Mouse (Mus musculus) lung, adult 18-20 months (tissue): ENCODE data around the gene Leng8.
"Not testable (repeated sequence)": the region's sequence is repeated elsewhere in the genome, so short reads cannot be mapped to it uniquely, and the experiment has no call there.

Experiments used
- DNase-seq, 2 experiments: peaks; one replicate each; pipeline ENCODE4 v3.0.0; 2022; ENCODE audit warnings: mixed read lengths in 2 of 2

Leng8 gene

GRCm38 (mm10) chr7:4148341-4149208 is 11.7 kb downstream of the Leng8 start:
- DNase-seq: peak in 1 of 2 experiments; percentile 67

GRCm38 (mm10) chr7:4149209-4150054 is 12.6 kb downstream of the Leng8 start:
- DNase-seq: peak; percentile 86 to 89

DNA sequence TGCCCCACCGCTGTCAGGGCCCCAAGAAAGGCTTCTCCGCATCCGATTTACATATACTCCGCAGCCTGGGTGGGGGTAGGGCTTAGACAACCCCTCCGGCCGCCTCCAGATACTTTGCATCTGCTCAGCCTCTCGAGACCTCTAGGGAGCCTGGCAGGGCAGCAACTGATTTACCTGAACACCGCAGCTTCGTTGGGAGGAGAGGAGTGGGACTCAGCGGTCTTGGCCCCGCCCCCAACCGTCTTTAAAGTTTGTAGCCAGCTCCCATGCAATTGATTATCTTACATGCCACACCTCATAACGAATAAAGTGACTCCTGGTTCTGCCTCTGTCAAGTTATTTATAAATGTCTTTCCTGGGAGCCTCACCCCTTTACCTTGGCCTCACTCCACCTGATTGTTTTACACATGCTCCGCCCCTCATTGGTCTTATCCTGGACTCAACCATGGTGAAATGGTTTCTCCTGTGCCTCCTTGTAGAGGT is 13.3 kb downstream of the Leng8 start, which contains the start of gene Leng9:
TSS of gene Leng9 (minus strand) at position 316 of the 483 bp plus-strand sequence.
- DNase-seq: peak; percentile 66 to 73

- DNase-seq: peak; percentile 75 to 83
These were observed 14.0 kb downstream of the Leng8 start for GRCm38 (mm10) chr7:4150811-4151221.

DNA sequence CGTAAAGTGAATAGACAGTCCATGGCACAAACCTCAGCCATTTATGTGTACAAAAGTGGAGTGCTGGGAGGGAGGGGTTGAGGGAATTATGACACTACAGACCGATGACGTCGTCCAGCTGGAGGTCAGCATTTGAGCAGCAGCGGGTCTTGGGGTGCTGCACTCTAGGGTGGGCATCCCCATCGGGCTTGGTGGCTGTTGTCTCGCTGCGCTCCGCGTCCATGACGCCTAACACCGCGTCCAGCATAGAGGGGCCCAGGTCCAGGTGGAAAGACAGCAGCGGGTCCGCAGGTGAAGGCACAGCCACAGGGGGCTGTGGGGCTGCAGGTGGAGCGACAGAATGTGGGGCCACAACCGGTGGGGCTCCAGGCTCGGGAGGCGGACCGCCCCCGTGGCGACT is 14.4 kb downstream of the Leng8 start:
- DNase-seq: no peak

GRCm38 (mm10) chr7:4154356-4154755 is 17.5 kb downstream of the Leng8 start:
- no peak for DNase-seq

DNA sequence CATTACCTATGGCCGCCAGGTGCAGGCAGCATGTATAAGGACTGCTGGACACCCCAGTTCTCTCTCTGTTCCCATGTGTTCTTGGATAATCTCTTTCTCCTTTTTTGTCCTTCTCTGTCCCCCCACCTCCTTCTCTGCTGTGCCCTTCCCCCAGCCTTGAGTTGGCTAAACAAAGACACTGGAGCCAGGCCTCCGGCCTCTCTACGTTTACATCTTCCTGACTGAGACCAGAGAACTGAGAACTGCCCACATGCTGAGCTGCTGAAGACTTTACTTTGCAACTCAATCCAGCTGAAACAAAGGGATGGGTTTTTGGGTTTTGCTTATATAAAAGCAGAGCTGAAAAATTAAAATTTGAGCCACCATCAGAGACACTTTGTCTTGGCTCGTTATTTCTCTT is 18.1 kb downstream of the Leng8 start:
- no peak for DNase-seq

DNA sequence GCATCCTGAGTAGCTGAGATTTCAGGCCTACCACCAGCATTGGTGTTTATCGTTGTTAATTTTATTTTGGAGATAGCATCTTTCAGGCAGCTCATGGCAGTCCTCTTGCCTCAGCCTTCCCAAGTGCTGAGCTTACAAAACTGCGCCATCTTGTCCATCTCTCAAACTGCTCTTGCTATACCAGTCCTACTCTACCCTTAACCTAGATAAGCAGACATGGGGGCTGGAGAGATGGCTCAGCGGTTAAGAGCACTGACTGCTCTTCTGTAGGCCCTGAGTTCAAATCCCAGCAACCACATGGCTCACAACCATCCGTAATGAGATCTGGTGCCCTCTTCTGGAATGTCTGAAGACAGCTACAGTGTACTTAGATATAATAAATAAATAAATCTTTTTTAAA is 24.8 kb downstream of the Leng8 start:
- DNase-seq: not testable (repeated sequence)

- DNase-seq: peak in 1 of 2 experiments; percentile 54
These were observed 26.8 kb downstream of the Leng8 start for GRCm38 (mm10) chr7:4163571-4164072.

GRCm38 (mm10) chr7:4164090-4164910 is 27.5 kb downstream of the Leng8 start, which contains the start of gene Cdc42ep5:
TSS of gene Cdc42ep5 (minus strand) at chr7:4164860.
- DNase-seq: peak in 1 of 2 experiments; percentile 45

- DNase-seq: no peak
These were observed 28.4 kb downstream of the Leng8 start for GRCm38 (mm10) chr7:4165286-4165685.

DNA sequence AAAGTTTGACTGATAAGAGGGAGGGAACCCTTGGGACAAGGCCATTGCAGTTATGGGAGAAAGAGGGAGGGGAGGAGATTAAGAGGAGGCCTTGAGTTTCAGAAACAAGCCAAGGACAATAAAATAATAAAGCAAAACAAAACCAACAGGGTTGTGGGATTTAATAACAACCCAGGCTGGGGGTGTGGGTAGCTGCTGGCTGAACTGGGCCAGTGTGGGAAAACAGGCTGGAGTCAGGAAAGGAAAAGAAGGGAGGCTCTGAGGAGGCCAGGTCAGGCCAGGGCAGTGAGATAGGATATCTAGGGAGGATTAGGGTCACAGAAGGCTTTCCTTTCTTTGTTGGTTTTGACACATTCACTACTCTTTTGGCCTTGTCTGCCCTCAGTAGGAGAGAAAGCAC is 30.3 kb downstream of the Leng8 start:
- no peak for DNase-seq

DNA sequence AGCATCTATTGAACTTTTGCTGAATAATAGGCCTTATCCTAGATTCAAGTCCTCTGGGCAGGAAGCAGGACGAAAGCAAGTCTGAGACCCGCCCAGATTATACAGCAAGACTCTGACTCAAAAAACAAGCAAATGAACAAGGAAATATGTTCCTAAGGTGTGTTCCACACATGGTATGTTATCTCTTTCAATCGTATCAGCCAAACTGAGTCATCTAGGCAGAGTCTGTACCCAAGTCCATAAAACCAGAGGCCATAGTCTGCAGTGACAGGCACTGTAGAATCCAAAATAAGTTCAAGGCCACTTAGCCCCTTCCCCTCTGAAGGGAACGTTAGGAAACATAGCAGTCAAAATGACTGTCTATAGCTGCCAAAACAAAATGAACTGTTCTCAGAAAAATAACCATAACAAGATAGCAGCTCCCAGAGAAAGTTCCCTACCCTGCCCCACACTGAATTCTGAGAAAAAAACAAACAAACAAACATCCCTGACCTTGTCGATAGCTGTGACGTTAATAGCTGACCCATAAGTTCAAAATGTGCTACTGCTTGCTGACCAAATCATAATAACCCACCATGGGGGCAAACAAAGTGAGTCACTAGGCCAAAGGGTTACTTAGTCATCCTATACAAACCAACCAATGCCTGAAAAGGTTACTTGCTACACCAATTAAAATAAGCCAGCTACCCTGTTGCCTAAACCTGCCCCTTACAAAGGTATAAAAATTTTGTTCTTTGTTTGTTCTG is 33.5 kb downstream of the Leng8 start:
- no peak for DNase-seq

DNA sequence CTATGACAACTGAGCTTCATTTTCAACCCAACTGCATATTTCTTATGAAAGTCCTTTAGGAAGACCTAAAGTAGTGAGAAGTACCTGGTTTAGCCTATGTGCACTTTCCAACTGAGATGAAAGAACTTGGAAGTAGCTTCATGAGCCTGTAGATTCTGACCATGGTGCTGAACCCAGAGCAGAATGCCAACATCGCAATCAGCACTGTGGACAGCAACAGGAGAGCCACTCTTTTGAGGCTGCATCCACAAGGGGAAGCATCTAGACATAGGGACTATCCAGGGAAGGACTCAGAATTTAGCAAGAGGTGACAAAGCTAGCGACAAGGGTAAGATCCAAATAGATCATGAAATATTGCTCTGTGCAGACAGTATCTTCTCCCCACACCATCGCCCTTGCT is 41.6 kb downstream of the Leng8 start:
- DNase-seq: no peak
